Mouse (Mus musculus) kidney, adult 2 months (tissue): ENCODE measurements around the gene OR5BS1P. TPM values are rescaled to one million over a fixed set of nuclear protein-coding genes. Genes with fewer than 3 reads are reported as not detected.

Experiments used
- DNase-seq: peaks from one replicate; pipeline ENCODE4 v3.0.0; 2021
- H3K27ac ChIP-seq: fragments of 200-500 bp; 2 replicates; pipeline ENCODE4 v1.5.1; 2012; ENCODE audit warnings: low read depth, low read length, control low read depth, inconsistent platforms; ENCODE audit not compliant: insufficient read depth
- H3K27me3 ChIP-seq: fragments of 200-500 bp; replicated peaks from 2 replicates; pipeline ENCODE4 v1.6.1; 2012; ENCODE audit warnings: mild to moderate bottlenecking, moderate library complexity, low read length, inconsistent platforms; ENCODE audit not compliant: control insufficient read depth, insufficient read depth
- H3K36me3 ChIP-seq: fragments of 200-500 bp; 2 replicates; pipeline ENCODE4 v1.6.1; 2012; ENCODE audit warnings: mild to moderate bottlenecking, moderate library complexity, low read length, inconsistent platforms; ENCODE audit not compliant: control insufficient read depth, insufficient read depth
- H3K4me1 ChIP-seq: fragments of 200-500 bp; 2 replicates; pipeline ENCODE4 v1.6.1; 2011; ENCODE audit warnings: low read length; ENCODE audit not compliant: control insufficient read depth, insufficient read depth
- H3K4me3 ChIP-seq: fragments of 200-500 bp; 2 replicates; pipeline ENCODE4 v1.5.1; 2011; ENCODE audit warnings: mild to moderate bottlenecking, low read depth, low read length, control low read depth; ENCODE audit not compliant: insufficient read depth
- CTCF ChIP-seq: fragments of 200-500 bp; conservative IDR thresholded peaks from 2 replicates; pipeline ENCODE4 v1.5.1; 2011; ENCODE audit warnings: low read depth, mild to moderate bottlenecking, control low read depth, low read length, moderate library complexity, mixed read lengths; ENCODE audit not compliant: insufficient read depth, insufficient read length
- POLR2A ChIP-seq: fragments of 200-500 bp; IDR thresholded peaks from one replicate; pipeline ENCODE4 v1.6.1; 2011; ENCODE audit warnings: low read depth, low read length, control low read depth
- WGBS: fragments of 180-500 bp; shearing (Covaris S2); methylation state at CpG from one replicate; pipeline ENCODE4 v1.1.7; 2018; 5-methylcytosine and 5-hydroxymethylcytosine counted together
- polyA plus RNA-seq: library from polyadenylated mRNA; depleted of rRNA; stranded (reverse); fragments of >200 nt; gene quantifications from 2 replicates; pipeline ENCODE4 v1.2.3, GENCODE M21; 2012; rRNA removed

Gene OR5BS1P
- polyA plus RNA-seq, 1 experiment = not detected

DNA sequence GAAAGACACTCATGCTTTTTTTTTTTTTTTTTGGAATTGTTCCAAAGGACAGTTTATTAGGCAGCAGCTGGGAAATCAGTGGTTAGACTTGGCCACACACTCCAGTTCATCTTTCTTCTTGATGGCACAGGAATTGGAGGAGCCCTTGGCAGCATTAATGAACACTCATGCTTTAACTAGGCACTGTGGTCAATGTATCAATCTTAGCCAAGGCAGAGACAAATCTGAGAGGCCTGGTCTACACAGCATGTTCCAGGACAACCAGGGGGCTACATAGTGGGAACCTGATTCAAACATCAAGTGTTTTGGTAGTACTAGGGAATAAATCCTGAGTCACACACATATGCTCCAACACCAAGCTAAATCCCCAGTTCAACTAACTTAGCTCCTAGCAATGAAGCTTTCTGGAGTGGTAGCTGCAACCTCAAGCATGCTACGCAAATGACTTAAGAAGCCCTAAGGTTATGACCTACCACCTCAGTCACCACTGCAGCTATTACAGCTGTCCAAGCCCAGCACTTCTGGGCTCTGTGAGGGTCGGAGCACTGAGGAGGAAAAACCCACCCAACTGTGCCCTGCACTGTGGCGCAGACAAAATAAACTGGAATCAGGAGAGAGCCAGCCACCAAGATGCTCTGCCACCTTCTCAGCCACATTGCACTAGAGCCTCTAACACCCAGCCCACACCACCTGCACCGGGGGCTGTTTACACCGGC, 57.5 kb downstream of the OR5BS1P start:
- Histone ChIP-seq H3K4me1 (no peaks in the 10 kb centered on the region), H3K27me3 (no peaks in the 10 kb centered on the region), H3K36me3 (peaks cover 14% of the 10 kb centered on the region), H3K27ac (no peak overlapping the region), H3K4me3 (no peak overlapping the region)
- no peak for DNase-seq
- WGBS = 91% methylated on average over 5 of the region's 5 CpGs
- no peak for TF ChIP-seq POLR2A
- TF ChIP-seq CTCF = no peak

DNA sequence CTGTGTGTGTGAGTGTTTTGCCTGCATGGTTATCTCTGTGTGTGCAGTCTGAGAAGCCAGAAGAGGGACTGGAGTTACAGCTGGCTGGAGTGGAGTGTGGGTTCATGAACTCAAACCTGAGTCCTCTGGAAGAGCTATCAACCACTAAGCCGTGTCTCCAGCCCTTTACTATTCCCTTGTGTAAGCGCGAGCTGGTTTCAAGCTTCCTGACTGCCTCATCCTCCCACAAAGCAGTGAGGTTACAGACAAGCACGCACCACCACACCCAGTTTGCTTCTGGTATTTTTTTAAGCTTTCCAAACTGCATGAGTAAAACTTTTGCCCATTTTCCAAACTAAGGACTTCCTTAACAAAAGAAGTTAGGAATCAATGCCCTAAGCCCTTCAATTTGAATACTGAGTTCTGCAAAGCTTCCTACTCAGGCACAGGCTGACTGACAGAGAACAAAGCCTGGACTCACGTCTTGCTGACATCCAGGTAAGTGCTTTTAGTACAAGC, 58.4 kb downstream of the OR5BS1P start:
- DNase-seq = no peak
- WGBS = 64% methylated on average over 5 of the region's 5 CpGs
- peaks cover 13% of the 10 kb centered on the region for H3K36me3 ChIP-seq
- H3K4me3 ChIP-seq = no peak overlapping the region
- TF ChIP-seq POLR2A (no peak), CTCF (no peak)
- H3K27me3 ChIP-seq = no peaks in the 10 kb centered on the region
- no peak overlapping the region for H3K27ac ChIP-seq
- peaks cover 5% of the 10 kb centered on the region; the same call in 1 of the 2 replicates for H3K4me1 ChIP-seq

Other genes starting within 250 kb of the OR5BS1P start
- gene Gm44579, start 248.9 kb upstream of the OR5BS1P start, polyA plus RNA-seq = not detected in 2 replicates
- gene Olfr287, start 248.8 kb upstream of the OR5BS1P start, polyA plus RNA-seq = not detected in 2 replicates
- not detected in 2 replicates for gene Olfr286, start 235.4 kb upstream of the OR5BS1P start, polyA plus RNA-seq
- gene H1fnt, start 212.6 kb upstream of the OR5BS1P start, polyA plus RNA-seq = 0.06 and 0.14 TPM in 2 replicates
- 3.0 and 3.1 TPM in 2 replicates for gene Zfp641, start 173.7 kb upstream of the OR5BS1P start, polyA plus RNA-seq
- not detected in 2 replicates for gene Olfr285, start 152.5 kb upstream of the OR5BS1P start, polyA plus RNA-seq
- gene Olfr284, start 128.9 kb upstream of the OR5BS1P start, polyA plus RNA-seq = not detected in 2 replicates
- gene Olfr283, start 89.0 kb upstream of the OR5BS1P start, polyA plus RNA-seq = not detected in 2 replicates
- gene Olfr282, start 38.7 kb upstream of the OR5BS1P start, polyA plus RNA-seq = not detected in 2 replicates
- not detected in 2 replicates for gene Olfr281, start 17.3 kb upstream of the OR5BS1P start, polyA plus RNA-seq
- not detected in 2 replicates for gene Lalba, start 12.8 kb downstream of the OR5BS1P start, polyA plus RNA-seq
- gene Olfr279, start 22.5 kb downstream of the OR5BS1P start, polyA plus RNA-seq = not detected in 2 replicates
- 32.0 and 33.1 TPM in 2 replicates for gene Kansl2, start 64.4 kb downstream of the OR5BS1P start, polyA plus RNA-seq
- gene Ccnt1, start 101.0 kb downstream of the OR5BS1P start, polyA plus RNA-seq = 10.0 and 11.0 TPM in 2 replicates
- 1.0 and 1.1 TPM in 2 replicates for gene 4930415O20Rik, start 101.1 kb downstream of the OR5BS1P start, polyA plus RNA-seq
- 98.7 and 104 TPM in 2 replicates for gene Adcy6, start 140.2 kb downstream of the OR5BS1P start, polyA plus RNA-seq
- gene Cacnb3, start 160.9 kb downstream of the OR5BS1P start, polyA plus RNA-seq = 20.2 and 21.7 TPM in 2 replicates
- 23.8 and 24.4 TPM in 2 replicates for gene Ddx23, start 193.0 kb downstream of the OR5BS1P start, polyA plus RNA-seq
- 2.2 and 2.8 TPM in 2 replicates for gene Rnd1, start 207.6 kb downstream of the OR5BS1P start, polyA plus RNA-seq
- 0.42 and 0.60 TPM in 2 replicates for gene Ccdc65, start 238.3 kb downstream of the OR5BS1P start, polyA plus RNA-seq